Mouse (Mus musculus) lung, embryonic 16.5 days (tissue): ENCODE measurements at regions not wholly inside any gene's neighbourhood (a gene's known extent, or its start where the extent isn't known, plus 50 kb on each side); places are given as distances from the start of the nearest gene placed in this dataset.

Source experiments
- ATAC-seq: fragments of 200-750 bp; cut with Nextera tagmentation; 2 replicates; pipeline ENCODE4 v1.8.0; 2017; ENCODE audit warnings: low read depth, mild to moderate bottlenecking, moderate library complexity
- H3K27ac ChIP-seq: fragments of 300-500 bp; sonication (generic); 2 replicates; pipeline ENCODE4 v1.5.1; 2014; ENCODE audit warnings: mild to moderate bottlenecking, control low read depth, low read length
- H3K27me3 ChIP-seq: fragments of 300-500 bp; sonication (generic); 2 replicates; pipeline ENCODE4 v1.6.1; 2014; ENCODE audit warnings: low read depth, low read length, mixed read lengths; ENCODE audit not compliant: control insufficient read depth, insufficient read depth
- H3K36me3 ChIP-seq: fragments of 300-500 bp; sonication (generic); 2 replicates; pipeline ENCODE4 v1.6.1; 2014; ENCODE audit warnings: low read length; ENCODE audit not compliant: control insufficient read depth, insufficient read depth
- H3K4me1 ChIP-seq: fragments of 300-500 bp; sonication (generic); replicated peaks from 2 replicates; pipeline ENCODE4 v1.6.1; 2014; ENCODE audit warnings: low read length, mixed read lengths; ENCODE audit not compliant: control insufficient read depth, insufficient read depth
- H3K4me2 ChIP-seq: fragments of 300-500 bp; sonication (generic); 2 replicates; pipeline ENCODE4 v1.6.1; 2014; ENCODE audit warnings: low read depth, low read length, control low read depth
- H3K4me3 ChIP-seq: fragments of 300-500 bp; sonication (generic); 2 replicates; pipeline ENCODE4 v1.5.1; 2014; ENCODE audit warnings: mild to moderate bottlenecking, low read length, control low read depth
- H3K9ac ChIP-seq: fragments of 300-500 bp; sonication (generic); 2 replicates; pipeline ENCODE4 v1.6.1; 2014; ENCODE audit warnings: low read length, control low read depth
- H3K9me3 ChIP-seq: fragments of 300-500 bp; sonication (generic); 2 replicates; pipeline ENCODE4 v1.6.1; 2016; ENCODE audit warnings: low read length; ENCODE audit not compliant: control insufficient read depth
- WGBS: fragments of 180-500 bp; shearing (Covaris S2); extraction: QIAGEN DNeasy Blood & Tissue Kit; methylation state at CpG from one replicate; pipeline ENCODE4 v1.1.7; 2014; 5-methylcytosine and 5-hydroxymethylcytosine counted together

DNA sequence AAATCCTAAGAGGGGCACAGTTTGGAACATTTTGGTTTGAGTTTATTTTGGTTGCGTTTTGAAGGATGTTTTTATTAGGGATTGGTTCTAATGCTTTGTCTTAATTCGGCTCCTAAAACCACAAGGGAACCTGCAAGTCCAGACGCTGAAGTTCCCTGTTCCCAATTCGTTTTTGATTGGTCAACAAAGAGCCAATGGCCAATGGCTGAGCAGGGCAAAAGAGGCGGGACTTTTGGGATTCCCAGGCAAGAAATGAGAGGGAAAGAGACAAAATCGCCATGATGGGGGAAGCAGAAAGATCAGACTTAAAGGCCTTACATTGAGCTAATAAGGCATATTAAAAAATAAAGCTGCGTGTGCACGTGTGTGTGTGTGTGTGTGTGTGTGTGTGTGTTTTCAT, 76.3 kb downstream of the Cartpt start:
- H3K4me3 ChIP-seq = no peak overlapping the region
- H3K36me3 ChIP-seq = no peaks in the 10 kb centered on the region
- H3K27me3 ChIP-seq = no peaks in the 10 kb centered on the region
- no peaks in the 10 kb centered on the region for H3K4me1 ChIP-seq
- no peak overlapping the region for H3K4me2 ChIP-seq
- no peak overlapping the region for H3K9ac ChIP-seq
- H3K27ac ChIP-seq = no peak overlapping the region
- ATAC-seq = no peak
- 57% methylated on average over 8 of the region's 8 CpGs for WGBS
- H3K9me3 ChIP-seq = no peaks in the 10 kb centered on the region

DNA sequence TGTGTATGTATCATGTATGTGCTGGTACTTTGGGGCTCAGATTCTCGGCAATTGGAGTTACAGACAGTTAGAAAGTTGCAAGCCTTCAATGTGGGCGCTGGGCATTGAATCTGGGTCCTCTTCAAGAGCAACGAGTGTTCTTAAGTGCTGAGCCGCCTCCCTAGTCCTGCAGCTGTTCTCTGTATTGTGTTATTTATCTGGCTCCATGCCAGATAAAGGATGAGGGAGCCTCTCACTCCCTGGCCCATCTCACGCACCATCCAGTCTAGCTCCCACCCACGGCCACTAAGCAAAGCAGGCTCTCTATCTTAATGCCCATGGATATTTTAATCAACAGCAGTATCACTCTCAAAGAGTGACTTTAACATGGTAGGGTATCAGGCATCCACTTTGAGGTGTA, 84.2 kb downstream of the Cartpt start:
- Histone ChIP-seq H3K9me3 (no peaks in the 10 kb centered on the region), H3K4me1 (no peaks in the 10 kb centered on the region), H3K4me3 (no peak overlapping the region), H3K4me2 (no peak overlapping the region), H3K27me3 (no peaks in the 10 kb centered on the region), H3K9ac (no peak overlapping the region), H3K36me3 (no peaks in the 10 kb centered on the region), H3K27ac (no peak overlapping the region)
- ATAC-seq = no peak
- WGBS = 35% methylated on average over 6 of the region's 6 CpGs

DNA sequence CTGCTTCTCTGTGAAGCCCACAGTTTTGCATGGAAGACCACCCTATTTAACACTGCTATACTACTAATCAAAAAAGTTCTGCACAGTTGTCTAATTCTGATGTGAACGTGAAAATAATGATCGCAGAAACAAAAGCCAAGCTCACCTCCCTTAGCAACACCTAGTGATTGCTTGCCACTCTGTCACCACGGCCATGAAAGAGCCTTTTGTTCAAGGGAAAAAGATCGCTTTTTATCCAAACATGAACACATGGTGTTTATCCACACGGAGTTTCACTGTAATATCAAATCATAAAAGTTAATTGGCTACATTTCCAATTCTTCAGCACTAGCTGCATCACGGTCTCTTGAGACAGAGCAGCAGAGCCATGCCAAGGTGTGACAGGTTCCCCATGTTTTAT, 85.1 kb downstream of the Cartpt start:
- no peak for ATAC-seq
- Histone ChIP-seq H3K27ac (no peak overlapping the region), H3K4me2 (no peak overlapping the region), H3K4me3 (no peak overlapping the region), H3K36me3 (no peaks in the 10 kb centered on the region), H3K4me1 (no peaks in the 10 kb centered on the region), H3K9me3 (no peaks in the 10 kb centered on the region), H3K27me3 (no peaks in the 10 kb centered on the region), H3K9ac (no peak overlapping the region)
- 71% methylated on average over 6 of the region's 6 CpGs for WGBS

DNA sequence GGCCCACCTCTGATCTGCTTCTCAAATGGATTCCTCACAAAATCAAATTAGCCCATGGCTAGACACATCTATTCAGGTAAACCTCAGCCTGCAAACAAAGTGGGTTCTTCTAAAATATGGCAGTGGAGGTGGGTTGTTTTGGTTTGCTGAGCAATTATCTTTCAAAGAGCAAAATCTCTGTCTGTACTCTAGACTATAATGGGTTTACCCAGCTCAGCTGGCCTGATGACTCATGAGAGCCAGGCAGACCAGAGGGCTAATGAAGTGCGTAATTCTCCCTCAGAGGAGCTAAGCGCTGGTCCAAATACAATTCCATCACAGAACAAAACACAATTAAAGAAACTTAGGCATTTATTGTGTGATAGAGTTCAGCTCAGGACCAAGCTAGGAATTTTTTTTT, 86.1 kb downstream of the Cartpt start:
- H3K4me3 ChIP-seq = no peak overlapping the region
- WGBS = 84% methylated on average over 2 of the region's 2 CpGs
- H3K36me3 ChIP-seq = no peaks in the 10 kb centered on the region
- no peaks in the 10 kb centered on the region for H3K9me3 ChIP-seq
- ATAC-seq = no peak
- H3K4me2 ChIP-seq = no peak overlapping the region
- H3K9ac ChIP-seq = no peak overlapping the region
- no peaks in the 10 kb centered on the region for H3K4me1 ChIP-seq
- no peaks in the 10 kb centered on the region for H3K27me3 ChIP-seq
- no peak overlapping the region for H3K27ac ChIP-seq

DNA sequence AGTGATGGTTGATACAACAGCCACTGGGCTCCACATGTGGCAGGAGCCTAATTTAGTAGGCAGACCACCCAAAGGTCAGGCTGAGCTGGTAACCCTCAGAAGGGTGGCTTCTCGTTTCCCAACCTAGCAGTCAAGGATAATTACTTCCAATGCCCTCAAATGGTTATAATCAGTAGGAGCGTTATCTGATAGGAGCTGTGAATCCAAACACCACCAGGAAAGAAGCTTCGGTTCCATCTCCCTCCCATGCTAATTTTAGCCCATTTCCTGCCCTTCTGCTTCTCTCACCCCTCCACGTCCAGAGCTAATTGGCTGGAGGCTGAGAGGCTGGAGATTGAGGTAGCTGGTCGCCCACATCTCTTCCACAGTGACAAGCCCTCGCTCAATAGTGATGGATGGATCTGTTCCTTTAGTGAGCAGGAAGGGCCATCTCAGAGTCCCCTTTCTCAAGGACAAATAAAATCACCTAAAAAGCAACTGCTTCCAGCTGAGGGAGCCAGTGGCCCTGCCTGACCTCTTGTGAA, 86.8 kb downstream of the Cartpt start:
- no peak for ATAC-seq

DNA sequence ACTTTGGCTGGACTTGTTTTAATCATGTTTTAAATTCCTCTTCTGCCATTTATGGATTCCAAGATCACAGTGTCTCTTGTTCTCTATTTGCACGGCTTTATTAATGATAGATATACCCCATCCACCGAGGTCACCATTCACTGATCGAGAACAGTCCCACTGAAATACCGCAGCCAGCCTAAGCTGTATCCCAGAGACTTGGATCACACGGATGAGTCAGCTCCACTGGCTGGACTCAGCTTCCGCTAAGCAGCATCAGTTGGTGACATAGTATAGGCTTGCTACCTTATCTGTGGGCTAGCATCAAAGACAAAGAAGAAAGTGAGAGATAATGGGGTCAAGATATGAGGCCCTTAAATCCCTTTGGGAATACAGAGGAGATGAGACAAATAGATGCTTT, 106.4 kb downstream of the Cartpt start:
- H3K4me1 ChIP-seq = no peaks in the 10 kb centered on the region
- no peaks in the 10 kb centered on the region for H3K9me3 ChIP-seq
- H3K36me3 ChIP-seq = no peaks in the 10 kb centered on the region
- 64% methylated on average over 6 of the region's 6 CpGs for WGBS
- no peak overlapping the region for H3K9ac ChIP-seq
- no peaks in the 10 kb centered on the region for H3K27me3 ChIP-seq
- no peak for ATAC-seq
- H3K27ac ChIP-seq = no peak overlapping the region
- no peak overlapping the region for H3K4me3 ChIP-seq
- H3K4me2 ChIP-seq = no peak overlapping the region

More for the DNA sequence above, 86.8 kb downstream of the Cartpt start:
- H3K9ac ChIP-seq = no peak overlapping the region
- no peaks in the 10 kb centered on the region for H3K4me1 ChIP-seq
- no peaks in the 10 kb centered on the region for H3K27me3 ChIP-seq
- H3K36me3 ChIP-seq = no peaks in the 10 kb centered on the region
- H3K4me3 ChIP-seq = no peak overlapping the region
- WGBS = 25% methylated on average over 6 of the region's 6 CpGs
- H3K9me3 ChIP-seq = no peaks in the 10 kb centered on the region
- H3K27ac ChIP-seq = no peak overlapping the region
- H3K4me2 ChIP-seq = no peak overlapping the region

DNA sequence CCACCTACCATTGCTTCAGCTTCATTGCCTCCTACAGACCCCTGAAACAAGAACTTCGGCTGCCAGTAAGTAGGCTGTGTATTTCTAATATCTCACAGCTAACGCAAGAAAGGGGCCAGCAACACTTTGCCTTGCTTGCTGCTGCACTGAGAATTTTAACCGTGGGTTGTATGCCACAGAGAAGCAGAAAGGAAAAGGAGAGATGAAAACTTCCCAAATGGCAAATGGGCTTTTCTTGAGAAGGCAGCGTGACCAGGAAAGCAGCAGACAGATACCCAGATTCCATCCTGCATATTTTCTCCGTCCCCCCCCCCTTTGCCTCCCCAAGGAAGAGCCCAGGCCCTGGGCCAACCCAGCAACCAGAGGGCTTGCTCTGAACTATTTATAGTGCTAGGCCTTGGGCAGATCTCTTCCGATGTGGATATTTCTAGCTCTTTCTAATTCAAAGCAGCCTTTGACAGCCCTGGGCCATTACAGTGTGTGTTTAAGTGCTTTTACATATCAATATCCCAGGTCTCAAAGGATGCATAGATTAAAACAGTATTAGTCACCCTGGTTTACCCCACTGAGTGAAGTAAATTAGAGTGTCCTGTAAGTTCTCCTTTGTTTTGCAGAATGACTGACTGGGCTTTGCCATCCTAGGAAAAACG, 107.0 kb downstream of the Cartpt start:
- Histone ChIP-seq H3K9me3 (no peaks in the 10 kb centered on the region), H3K4me2 (no peak overlapping the region), H3K36me3 (no peaks in the 10 kb centered on the region), H3K4me1 (no peaks in the 10 kb centered on the region), H3K9ac (no peak overlapping the region), H3K4me3 (no peak overlapping the region), H3K27ac (no peak overlapping the region), H3K27me3 (no peaks in the 10 kb centered on the region)
- 57% methylated on average over 7 of the region's 7 CpGs for WGBS
- no peak; the same call in 1 of the 2 replicates for ATAC-seq

DNA sequence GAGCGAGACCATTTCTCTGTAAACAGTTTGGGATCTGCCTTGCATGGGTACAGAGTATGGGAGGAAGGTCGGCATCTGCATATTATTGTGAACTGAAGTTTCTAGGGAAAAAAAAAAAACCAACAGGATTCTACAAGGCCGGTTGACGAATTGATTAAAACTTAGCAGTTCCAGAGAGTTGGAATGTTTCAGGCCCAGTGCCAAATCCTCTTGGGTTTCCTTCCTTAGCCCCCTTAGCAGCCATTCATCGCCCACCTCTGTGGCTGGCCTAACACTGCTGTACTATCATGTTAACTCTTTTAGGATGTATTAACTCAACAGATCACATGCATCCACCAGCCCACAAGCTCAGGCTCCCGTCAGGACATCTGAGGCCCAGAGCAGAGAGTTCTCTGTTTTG, 107.9 kb downstream of the Cartpt start:
- WGBS = 58% methylated on average over 6 of the region's 6 CpGs

DNA sequence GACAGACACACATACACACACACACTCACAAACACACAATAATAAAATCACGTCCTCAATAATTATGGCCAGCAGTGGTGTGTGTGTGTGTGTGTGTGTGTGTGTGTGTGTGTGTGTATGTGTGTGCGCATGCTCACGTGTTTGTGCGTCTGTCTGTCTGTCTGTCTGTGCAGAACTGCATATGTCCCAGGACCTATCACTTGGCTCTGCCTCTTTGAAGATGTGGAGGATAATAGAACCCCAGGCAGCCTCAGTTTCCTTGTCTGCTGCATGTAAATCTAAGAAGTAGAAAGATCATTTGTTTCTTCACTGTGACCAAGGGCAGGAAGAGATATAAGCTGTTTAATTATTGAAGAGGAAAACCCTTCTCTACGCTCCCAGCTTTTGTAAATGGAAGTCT, 109.9 kb downstream of the Cartpt start:
- Histone ChIP-seq H3K4me2 (no peak overlapping the region), H3K27ac (no peak overlapping the region), H3K4me3 (no peak overlapping the region), H3K9ac (no peak overlapping the region), H3K36me3 (no peaks in the 10 kb centered on the region), H3K4me1 (no peaks in the 10 kb centered on the region), H3K9me3 (no peaks in the 10 kb centered on the region), H3K27me3 (no peaks in the 10 kb centered on the region)
- WGBS = 79% methylated on average over 5 of the region's 5 CpGs
- ATAC-seq = no peak

More for the DNA sequence above, 107.9 kb downstream of the Cartpt start:
- H3K27me3 ChIP-seq = no peaks in the 10 kb centered on the region
- H3K4me1 ChIP-seq = no peaks in the 10 kb centered on the region
- H3K9me3 ChIP-seq = no peaks in the 10 kb centered on the region
- no peak overlapping the region for H3K27ac ChIP-seq
- H3K9ac ChIP-seq = no peak overlapping the region
- no peak for ATAC-seq
- no peak overlapping the region for H3K4me2 ChIP-seq
- H3K36me3 ChIP-seq = no peaks in the 10 kb centered on the region
- no peak overlapping the region for H3K4me3 ChIP-seq

DNA sequence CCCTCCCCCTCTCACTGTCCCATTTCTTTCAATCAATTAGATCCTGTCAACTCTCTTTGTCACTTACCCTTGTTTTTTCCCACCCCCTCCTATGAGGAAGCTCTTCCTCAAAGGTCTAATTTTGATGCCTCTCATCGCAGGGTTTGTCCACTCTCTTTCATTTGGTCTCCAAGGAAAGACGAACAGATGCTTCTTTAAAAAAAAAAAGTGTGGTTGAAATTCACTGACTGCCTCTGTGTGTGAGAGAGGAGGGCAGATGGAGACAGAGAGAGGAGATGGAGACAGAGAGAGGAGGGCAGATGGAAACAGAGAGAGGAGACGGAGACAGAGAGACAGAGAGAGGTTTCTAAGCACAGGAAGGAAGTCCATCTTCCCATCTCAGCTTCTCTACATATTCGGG, 113.1 kb downstream of the Cartpt start:
- Histone ChIP-seq H3K4me2 (no peak overlapping the region), H3K27ac (no peak overlapping the region), H3K9ac (no peak overlapping the region), H3K4me1 (no peaks in the 10 kb centered on the region), H3K27me3 (no peaks in the 10 kb centered on the region), H3K36me3 (no peaks in the 10 kb centered on the region), H3K9me3 (no peaks in the 10 kb centered on the region), H3K4me3 (no peak overlapping the region)
- WGBS = 42% methylated on average over 4 of the region's 4 CpGs
- no peak for ATAC-seq
